Mouse (Mus musculus): Measurements from ENCODE around the gene Fut1.

Gene Fut1

DNA sequence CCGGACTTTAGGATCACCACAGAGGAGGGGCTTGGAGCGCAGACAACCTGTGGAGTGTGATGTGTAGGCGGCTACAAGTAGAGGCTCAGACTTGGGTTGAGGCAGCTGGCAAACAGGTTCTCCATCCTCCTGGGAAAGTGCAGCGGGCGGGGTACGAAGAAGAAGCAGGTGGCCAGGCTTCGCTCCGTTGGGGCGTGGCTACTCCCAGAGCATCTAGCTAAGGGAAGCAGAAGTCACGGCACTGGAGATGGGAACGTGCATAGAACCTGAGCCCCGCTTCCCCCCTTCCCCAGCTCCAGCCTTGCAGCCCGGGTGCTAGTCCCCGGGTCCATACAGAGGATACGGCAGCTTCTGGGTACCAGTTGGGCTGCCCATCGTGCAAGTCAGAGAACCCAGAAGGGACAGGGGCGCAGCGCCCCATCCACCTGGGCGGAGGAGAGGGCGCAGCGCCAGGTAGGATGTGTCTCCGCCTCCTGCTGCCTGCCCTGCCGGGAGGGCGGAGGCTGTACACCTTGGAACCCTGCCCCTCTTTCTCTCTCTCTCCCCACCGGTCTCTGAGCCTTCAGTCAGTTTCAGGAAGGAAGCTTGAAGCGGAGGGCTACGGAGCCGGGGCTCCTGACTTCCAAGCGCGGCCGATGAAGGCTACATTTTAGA is at the start of gene Fut1:
Fut1 (plus strand) TSS at position 248 of the 654 bp plus-strand sequence.
- no peak for DNase-seq (ENCODE audit: low spot score)

DNA sequence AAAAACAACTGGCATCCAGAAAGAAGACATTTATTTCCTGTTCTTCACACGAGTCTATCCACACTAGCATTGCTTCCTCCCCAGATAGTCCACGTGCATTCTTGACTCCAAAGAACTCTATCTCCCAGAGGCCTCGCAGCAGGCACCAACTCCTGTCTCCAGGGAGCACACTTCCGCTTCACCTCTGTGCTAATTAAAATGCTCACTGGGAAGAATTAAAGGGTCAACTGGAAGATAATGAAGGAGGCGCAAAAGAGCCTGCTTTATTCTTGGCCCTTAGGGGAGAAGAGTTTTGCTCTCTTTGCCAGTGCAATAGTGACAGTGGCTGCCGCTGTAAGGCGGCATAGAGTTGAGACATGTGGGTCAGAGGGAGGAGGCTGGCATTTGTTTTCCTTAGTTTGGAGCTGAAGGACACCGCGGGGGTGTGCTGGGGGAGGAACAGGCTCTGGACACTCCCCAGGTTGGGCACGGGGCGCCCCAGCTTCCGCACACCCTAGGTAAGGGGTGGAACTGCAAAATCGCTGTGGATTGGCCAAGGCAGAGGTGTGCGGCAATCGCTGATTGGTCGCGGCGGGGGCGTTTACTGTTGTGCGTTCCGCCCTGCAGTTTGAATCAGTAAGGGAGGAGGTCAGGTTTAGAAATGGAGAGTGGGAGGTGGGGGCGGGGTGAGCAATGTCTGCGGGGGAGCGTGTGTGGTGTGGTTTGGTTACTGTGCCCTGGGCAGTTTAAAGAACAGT is 49.1 kb upstream of the Fut1 start:
- peak; percentile 63 for DNase-seq (ENCODE audit: low spot score)

DNA sequence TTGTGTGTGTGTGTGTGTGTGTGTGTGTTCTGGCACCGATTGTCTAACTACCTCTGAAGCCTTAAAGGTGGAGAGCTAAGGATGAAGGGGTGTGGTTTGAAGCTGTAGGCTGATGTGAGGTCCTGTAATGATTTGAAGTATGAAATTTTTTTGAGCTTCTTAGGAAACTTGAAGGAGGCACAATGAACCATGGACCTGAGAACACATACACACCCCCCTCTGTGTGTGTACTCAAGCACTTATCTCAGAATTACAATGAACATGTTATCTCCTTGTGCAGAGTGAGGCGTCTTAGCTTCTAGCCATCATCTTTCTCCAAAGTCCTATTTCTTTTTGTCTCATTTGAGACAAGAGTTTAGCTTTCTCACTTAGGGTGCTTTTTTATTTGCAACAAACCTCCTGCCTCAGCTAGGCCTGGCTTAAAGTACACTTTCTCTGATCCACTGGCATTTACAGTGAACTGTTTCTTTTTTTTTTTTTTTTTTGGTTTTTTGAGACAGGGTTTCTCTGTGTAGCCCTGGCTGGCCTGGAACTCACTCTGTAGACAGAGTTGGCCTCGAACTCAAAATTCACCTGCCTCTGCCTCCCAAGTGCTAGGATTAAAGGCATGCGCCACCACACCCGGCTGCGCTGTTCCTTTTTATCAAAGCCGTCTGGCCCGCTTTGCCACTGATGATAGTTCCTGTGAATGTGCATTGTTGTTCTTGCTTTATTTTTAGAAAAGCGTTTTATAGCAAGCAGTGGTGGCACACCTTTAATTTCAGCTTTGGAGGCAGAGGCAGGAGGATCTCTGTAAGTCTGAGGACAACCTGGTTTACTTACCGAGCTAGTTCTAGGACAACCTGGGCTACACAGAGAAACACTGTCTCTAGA is 48.3 kb upstream of the Fut1 start:
- DNase-seq (ENCODE audit: low spot score) = no peak

DNA sequence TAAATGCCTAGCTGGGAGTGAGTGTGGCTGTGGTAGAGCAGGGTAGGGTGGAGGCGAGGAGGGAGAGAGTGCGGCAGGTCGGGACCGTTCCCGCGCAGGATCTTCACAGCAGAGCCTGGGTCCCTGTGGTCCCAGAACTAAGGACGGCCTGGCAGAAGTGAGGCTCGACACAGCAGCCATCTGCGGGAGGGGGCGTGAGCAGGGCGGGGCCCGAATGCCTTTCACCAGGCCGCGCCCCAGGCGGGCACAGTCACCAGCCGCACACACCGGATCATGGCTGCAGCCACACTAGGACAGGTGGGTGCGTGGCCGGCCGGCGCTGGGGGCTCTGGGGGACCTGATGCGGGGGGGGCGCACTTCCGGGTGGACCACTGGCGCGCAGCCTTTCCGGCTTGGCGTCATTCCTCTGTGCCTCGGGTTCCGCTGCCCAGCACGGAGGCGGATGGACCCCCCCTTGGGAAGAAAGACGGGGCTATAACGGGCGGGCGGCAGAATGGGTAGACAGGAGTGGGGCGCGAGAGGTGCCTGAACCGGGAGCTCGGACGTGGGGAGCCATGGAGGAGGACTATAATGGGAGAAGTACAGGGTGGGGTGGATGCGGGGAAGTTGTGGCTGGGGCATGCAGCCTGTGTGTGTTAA is 46.9 kb upstream of the Fut1 start, which contains the start of gene Bcat2:
Bcat2 (plus strand) TSS at position 51 of the 639 bp plus-strand sequence.
- peak; percentile 22 for DNase-seq (ENCODE audit: low spot score)

DNA sequence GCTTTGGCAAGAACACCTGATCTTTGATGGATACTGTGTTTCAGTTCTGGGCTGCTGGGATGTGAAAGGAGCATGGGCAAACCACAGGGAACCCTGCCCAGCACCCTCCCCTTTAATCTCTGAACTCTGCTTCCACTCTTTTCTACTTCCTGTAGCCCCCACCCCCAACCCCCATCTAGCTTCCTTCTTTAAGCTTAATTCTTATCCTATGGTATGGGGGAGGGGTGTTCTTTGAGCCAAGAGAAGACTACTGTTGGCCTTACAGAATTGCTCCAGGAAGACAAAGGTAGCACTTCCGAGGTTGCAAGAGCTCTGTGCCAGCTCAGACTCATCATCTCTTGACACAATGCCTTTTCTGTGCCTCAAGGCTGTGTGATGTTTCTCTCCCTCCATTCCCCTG is 45.1 kb upstream of the Fut1 start:
- DNase-seq (ENCODE audit: low spot score) = no peak

DNA sequence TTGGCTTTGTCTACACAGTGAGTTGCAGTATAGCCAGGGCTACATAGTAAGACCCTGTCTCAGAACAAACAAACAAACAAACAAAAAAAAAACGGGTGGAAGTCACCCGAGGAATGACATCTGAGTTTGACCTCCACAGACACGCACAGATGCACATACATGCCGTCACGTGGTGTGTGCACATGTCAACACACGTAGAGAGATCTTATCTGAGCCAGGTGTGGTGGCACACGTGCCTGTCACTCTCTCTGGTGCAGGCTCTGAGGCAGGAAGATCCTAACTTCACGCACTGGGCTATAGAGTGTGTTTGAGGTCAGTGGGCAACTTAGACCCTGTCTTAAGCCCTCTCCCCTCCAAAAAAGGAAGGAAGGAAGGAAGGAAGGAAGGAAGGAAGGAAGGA is 43.1 kb upstream of the Fut1 start:
- DNase-seq (ENCODE audit: low spot score) = no peak

DNA sequence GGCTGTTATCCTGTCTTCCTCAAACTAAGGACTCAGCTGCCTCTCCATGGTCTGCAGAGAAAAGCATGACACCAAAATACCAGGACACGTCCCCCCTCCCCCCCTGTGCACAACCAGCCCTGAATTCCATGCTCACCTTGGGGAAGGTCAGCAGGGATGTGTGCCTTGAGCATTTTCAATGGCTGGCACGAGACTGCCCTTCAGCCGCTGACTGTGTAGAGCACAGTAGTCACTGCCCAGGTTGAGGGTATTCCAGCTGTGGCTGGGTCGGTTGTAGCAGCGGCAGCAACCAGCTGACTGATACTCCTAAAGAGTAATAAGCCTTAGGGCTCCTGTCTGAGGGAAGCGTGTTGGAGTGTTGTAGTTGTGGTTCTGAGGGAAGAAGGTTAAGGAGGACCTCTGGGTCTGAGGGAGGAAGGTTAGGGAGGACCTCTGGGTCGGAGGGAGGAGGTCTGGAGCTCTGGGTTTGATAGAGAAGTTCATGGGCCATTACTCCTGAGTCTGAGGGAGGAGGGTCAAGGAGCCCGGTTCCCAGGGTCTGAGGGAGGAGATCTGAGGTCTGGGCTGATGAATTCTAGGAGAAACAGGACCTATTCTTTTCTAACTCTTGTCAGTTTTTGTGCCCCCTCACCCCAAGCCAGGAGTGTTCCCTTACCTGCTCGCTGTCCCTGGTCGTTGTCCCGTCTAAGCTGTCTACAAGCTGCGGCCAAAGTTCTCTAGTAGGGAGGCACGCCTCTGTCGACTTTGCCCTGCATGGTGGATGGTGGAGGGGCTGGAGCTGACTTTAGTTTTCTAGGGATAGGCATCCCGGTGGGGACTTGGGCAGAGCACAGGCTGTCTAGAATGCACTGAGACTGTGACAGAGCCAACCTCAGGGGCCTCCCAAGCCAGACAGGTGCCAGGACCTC is 42.4 kb upstream of the Fut1 start:
- no peak for DNase-seq (ENCODE audit: low spot score)

DNA sequence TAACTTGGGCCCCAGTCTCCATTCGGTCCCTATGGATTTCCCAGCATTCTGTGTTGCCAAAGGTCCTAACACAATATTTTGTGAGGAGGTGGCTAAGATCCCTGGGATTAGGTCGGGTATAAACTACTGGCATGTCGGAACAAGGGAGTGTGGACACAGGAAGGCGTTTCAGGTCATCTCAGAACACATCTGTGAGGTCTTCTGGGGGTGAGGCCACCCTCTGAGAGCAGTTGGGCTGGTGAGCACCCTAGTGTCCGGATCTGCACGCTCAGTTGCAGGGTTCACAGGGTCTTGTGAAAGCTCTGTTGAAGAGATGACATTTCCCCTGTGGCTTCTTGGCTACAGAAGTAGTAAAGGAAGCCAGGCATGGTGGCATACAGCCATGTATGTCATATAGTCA is 31.2 kb upstream of the Fut1 start:
- DNase-seq (ENCODE audit: low spot score) = no peak

DNA sequence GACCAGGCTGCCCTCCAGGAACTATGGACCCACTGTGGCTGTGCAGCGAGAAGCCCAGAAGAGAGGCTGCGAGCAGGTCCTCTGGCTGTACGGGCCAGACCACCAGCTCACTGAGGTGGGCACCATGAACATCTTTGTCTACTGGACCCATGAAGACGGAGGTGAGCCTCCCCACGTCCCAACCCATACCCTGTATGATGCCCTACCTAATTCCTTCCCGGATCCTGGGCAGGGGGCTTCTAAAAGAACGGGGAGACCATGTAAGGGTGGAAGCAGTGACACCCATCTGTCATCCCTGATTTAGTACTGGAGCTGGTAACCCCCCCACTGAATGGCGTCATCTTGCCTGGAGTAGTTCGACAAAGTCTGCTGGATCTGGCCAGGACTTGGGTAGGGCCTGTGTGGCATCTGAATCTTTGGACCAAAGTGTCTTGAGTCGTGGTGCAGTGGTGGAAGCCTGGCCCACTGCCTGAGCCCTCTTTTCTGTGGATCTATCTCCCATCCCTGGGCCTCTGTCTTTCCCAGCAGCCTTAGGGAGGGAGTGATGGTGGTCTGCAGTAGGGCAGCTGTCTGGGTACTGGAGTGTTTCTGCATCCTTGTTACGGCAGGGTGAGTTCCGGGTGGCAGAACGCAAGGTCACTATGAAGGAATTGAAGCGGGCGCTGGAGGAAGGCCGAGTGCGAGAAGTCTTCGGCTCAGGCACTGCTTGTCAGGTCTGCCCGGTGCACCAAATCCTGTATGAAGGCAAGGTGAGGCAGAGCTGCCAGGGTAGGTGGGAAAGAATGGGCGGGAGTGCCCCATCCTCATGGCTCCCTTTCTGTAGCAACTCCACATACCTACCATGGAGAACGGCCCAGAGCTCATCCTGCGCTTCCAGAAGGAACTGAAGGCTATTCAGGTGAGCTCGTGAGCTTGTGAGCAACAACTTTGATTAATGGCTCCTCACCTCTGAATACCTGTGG is 29.2 kb upstream of the Fut1 start:
- DNase-seq (ENCODE audit: low spot score) = no peak

DNA sequence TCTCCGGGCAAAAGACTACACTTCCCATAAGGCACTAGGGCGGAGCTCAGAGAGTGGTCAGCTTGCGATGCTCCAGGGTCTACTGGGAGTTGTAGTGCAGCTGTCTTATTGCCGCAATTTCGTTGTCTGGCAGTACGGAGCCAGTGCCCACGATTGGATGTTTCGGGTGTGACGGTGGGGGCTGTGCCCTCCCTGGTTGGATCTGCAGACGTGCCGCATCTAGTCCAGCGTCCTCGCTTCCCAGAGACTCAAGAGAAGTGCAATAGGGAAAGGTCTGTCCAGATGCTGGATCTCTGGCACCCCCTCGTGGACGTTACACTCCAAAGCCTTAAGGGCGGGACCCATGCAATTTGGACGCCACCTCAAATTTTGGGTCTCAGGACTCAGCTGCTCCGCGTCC is 27.9 kb upstream of the Fut1 start:
- DNase-seq (ENCODE audit: low spot score) = peak; percentile 93

DNA sequence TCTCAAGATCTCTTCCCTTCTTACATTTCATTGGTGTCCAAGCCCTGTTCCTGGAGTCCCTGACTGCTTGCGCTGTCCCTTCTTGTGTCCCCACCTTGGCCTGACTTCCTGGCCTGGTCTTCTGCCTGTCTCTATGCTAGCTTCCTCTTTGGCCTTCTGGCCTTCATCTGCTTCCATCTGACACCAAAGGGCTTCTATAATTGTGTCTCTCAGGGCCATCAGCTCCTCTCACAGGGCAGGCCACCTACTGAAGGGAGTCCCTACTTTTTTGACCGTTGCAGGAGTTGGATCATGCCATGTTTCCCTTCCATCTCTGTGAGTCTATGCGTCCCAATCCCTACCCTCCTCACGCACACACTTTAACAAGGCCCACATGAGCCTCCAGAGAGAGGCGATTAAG is 27.2 kb upstream of the Fut1 start:
- no peak for DNase-seq (ENCODE audit: low spot score)

DNA sequence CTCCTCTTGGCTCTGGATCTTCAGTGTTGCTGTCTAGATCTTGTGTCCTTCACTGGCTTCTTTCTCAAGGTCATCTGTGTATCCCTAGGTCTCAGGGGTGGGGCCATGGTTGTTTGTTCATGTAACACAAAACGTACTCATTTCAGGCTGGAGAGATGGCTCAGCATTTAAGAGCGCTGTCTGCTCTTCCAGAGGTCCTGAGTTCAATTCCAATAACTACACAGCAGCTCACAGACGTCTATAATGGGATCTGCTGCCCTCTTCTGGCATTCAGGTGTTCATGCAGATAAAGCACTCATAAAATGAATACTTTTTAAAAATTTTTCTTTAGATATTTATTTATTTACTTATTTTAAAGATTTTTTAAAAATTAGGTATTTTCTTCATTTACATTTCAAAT is 26.2 kb upstream of the Fut1 start:
- DNase-seq (ENCODE audit: low spot score) = no peak

DNA sequence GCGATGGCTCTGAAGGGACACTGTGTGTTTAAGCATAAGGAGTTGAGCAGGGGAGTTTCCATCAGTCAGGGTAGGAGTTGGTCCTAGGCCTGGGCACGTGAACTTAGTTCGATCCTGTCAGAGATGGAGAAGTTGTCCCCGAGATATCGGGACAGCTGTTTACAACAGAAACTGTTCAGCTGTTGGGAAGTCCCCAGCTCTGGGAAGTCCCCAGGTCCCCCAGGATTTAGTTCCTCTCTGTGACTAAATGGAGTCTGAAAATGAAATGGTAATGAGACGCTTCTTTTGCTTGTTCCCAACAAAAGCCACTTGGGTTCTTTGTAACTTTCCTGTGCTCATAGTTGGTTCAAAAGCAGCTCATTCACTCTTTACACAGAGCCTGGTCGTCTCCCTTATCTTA is 25.2 kb upstream of the Fut1 start:
- DNase-seq (ENCODE audit: low spot score) = no peak

DNA sequence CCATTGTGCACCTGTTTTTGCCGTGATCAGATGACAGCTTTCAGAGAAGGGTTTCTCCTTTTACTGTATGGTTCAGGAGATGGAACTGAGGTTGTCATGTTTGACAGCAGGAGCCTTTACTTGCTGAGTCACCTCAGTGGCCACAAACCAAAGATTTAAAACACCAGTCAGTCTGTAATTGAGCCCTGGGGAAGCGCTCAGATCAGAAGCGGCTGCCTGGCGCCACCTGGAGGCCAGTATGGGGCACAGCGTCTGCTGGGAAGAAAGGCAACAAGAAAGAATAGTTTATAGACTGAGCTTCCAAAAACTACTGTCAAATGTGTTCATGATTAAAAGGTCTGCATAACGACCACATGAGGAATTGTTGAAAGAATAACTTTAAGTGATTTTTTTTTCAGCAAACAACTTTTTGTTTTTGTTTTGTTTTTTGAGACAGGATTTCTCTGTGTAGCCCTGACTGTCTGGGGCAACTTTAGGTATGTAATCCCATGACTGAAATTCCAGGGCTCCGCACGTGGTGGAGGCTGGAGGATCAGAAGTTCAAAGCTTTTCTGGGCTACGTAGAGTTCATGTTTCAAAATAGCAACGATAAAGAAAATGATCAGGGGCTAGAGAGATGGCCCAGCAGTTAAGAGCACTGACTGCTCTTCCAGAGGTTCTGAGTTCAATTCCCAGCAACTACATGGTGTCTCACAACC is 23.8 kb upstream of the Fut1 start:
- peak; percentile 41 for DNase-seq (ENCODE audit: low spot score)

DNA sequence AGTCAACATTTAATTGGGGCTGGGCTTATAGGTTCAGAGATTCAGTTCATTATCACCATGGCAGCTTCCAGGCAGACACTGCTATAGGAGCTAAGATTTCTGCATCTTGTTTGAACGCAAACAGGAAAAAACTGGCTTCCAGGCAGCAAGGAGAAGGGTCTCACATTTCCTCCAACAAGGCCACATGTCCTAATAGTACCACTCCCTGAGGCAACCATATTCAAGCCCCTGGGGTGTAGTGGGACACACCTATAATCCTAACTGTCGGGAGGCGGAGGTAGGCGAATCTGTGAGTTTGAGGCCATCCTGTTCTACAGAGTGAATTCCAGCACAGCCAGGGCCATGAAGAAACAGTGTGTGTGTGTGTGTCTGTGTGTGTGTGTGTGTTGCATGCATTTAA is 21.9 kb upstream of the Fut1 start:
- no peak for DNase-seq (ENCODE audit: low spot score)

DNA sequence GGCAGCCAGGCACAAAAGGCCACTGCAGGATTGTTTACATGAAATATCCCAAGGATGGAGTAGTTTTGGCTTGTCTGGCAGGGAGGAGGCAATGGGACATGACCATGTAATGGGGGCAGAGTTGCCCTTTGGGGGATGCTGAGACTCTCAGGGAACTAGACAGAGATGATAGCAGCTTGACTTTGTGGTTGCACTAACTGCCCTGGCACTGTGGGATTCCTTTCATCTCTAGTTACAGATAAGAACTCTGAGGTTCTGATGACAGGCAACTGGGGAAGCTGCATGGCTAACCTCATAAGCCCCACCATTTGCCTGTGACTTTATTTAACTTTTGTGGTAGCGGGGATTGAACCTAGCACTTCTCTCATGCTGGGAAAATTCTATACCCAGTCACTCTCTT is 21.0 kb upstream of the Fut1 start:
- no peak for DNase-seq (ENCODE audit: low spot score)

DNA sequence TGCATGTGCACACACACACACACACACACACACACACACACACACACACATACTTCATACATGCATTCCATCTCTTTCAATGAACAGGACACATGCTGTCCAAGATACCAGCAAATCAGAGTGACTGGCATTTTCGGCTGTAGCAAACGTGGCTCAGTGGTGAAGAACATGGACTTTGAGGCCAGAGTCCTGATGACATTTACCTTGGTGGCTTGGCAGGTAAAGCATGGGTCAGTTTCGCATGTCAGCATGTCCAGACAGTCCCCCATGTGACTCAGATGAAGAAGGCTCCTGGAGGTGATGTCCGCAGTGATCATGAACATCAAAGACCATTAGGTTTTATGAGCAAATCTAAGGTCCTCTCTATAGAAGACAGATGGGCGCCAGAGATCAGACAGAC is 20.1 kb upstream of the Fut1 start:
- DNase-seq (ENCODE audit: low spot score) = no peak

DNA sequence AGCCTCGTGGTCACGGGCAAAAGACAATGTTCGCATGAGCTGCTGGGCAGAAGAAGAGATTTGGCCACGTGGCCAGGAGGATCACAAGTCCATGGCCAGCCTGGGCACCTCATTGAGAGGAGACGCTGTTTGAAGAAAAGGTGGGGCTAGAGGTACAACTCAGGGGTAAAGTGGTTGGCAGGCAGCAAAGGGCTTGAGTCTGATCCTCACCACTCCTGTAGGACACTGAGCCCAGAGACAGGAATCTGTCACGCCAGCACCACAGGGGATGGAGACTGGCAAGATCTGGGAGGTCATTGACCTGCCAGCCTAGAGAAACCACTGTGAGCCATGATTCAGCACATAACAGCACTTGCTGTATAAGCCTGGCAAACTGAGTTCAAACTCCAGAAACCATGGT is 19.6 kb upstream of the Fut1 start:
- DNase-seq (ENCODE audit: low spot score) = no peak
